In the genomic region with DNA sequence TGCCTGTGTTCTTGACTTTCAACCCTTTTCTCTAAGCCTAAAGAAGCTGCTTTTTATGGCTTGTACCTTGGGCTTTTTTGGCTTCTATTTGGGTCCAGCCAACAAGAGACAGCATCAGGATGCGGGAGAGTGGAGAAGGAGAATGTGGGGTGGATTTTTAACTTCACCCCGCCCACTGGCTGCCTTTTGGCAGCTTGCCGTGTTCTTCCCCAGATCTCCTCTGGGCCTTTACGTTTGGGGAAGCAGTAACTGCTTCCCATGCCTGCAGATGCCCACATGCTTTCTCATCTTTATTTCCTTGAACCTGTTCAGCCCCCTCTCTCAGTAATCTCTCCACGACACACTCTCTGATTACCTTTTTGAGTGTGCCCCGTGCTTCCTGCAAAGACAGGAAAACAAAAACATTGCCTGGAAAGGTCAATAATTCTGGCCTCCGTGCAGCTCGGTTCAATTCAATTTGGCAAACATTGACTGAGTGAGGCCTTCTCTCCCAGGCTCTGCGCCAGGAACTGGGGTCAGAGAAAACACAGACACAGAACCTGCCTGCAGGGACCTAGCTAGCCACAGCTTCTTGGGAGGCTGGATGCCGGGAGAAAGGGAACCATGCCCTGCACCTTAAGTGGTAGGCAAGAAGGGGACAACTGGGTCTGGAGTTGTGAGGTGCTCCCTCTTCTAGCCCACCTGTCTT, we compare ENCODE assay signal across 8 mouse cellular contexts. TPM values are rescaled to one million over a fixed set of nuclear protein-coding genes. Genes with fewer than 3 reads are reported as not detected.
DNase-seq lines count a peak whose midpoint lies in the region.

No protein-coding gene starts in this region.

- H3K4me3 ChIP-seq in forebrain, embryonic 10.5 days, result no peak overlapping the region

- no peaks in the 10 kb centered on the region for H3K36me3 ChIP-seq in forebrain, embryonic 10.5 days (replicated peaks)

- no peaks in the 10 kb centered on the region for H3K9me3 ChIP-seq in forebrain, embryonic 10.5 days

- no peaks in the 10 kb centered on the region for H3K4me1 ChIP-seq in forebrain, embryonic 10.5 days

- DNase-seq in heart, adult 18-20 months, result peak; percentile 37 to 41
- DNase-seq in heart, adult 8-10 months (ENCODE audit: low spot score), result no peak
- peak; percentile 6 for DNase-seq in 416B (ENCODE audit: low read depth)
- DNase-seq in frontal cortex, adult 2 months (ENCODE audit: extremely low spot score in 1 of 2, low spot score in 1 of 2), result peak; percentile 75 to 87
- DNase-seq in kidney, postnatal 4 days, result peak; percentile 53 to 65
- DNase-seq in right cerebral cortex, postnatal 25 days, result peak; percentile 76
- DNase-seq in forebrain, embryonic 10.5 days (ENCODE audit: extremely low spot score, low spot score), result no peak
- DNase-seq in yolk sac, embryonic 10.5 days (ENCODE audit: low spot score), result no peak

- 64% methylated on average over 10 of the region's 10 CpGs for WGBS in forebrain, embryonic 10.5 days

- H3K27me3 ChIP-seq in forebrain, embryonic 10.5 days (ENCODE audit: poor library complexity, severe bottlenecking), result peaks cover 11% of the 10 kb centered on the region; the same call in 1 of the 2 replicates

- H3K27ac ChIP-seq in forebrain, embryonic 10.5 days, result no peak overlapping the region

RNA-seq across cellular contexts. Expression of a gene that starts 17.0 kb away (rescaled TPM):
- 10 to 100 TPM; 34.5 to 41.4 TPM for total RNA-seq in heart, adult 18-20 months (2021)
- 10 to 100 TPM; 37.5 to 55.7 (median 44.6) TPM for total RNA-seq in heart, adult 8-10 months (2022)
- 16.4 and 18.9 TPM in 2 replicates for polyA plus RNA-seq in frontal cortex, adult 2 months (2012; rRNA removed)
- 1.1 and 1.3 TPM in 2 replicates for polyA plus RNA-seq in forebrain, embryonic 10.5 days (2016; fragmentation: Nextera tagmentation; extraction: Ambion mirVana)

Comparison
In these comparisons a context has a peak if more than half of its experiments do, and no peak if none do; other contexts are left out.
1. DNase-seq: peak in heart, adult 18-20 months (2 of 2), 416B (single experiment), frontal cortex, adult 2 months (2 of 2), kidney, postnatal 4 days (2 of 2) and right cerebral cortex, postnatal 25 days (single experiment); none in heart, adult 8-10 months (single experiment), forebrain, embryonic 10.5 days (single experiment) and yolk sac, embryonic 10.5 days (single experiment).